Mouse (Mus musculus): ENCODE results near the gene Mycbpap.

Gene Mycbpap

DNA sequence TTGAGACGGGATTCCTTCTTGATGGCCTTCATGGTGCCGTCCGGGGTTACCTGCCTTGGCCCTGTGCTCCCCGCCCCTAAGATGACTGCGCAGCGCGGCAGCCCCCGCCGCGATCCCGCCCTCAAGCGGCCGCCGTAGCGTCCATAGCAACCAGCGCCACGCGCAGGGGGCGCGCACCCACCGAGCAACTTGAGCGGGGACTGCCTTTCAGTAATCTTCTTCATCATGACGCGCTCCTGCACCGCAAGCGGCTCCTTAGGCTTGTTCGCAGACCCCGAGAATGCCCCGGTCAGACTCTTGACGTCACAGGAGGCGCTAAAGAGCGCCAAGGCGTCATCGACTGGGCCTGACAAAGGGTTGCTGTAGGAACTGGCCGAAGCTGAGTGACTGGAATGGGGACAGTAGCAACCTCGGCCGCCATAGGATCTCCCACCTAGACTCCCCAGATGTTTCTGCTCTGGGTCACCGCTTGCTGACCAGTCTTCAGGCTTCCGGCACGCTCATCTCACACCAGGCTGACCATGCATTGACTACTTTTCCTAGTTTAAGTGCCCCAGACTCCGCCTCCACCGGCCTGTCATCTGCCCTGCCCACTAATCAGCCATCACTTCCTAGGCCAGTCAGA is at the start of gene Mycbpap:
Gene Mycbpap, minus strand, starts transcription at position 524 of the 625 bp plus-strand sequence.
- DNase-seq (ENCODE audit: low spot score), result peak; percentile 27

DNA sequence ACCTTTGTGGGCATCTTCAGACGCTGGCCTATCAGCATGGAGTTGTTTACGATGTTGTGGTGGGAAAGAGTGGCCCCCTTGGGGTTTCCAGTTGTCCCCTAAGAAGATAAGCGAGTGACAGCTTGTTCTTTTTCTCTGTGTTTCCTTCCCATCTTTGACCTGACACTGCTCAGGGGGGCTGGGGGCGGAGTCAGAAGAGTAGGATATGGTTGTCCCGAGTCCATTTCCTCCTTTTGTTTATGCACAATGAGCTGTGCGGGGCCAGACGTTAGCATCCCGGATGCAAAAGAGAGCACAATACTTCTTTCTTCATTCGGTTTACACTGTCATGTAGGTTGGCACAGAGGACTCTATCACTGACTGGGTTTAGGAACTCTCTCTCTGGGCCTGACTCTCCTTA is 49.1 kb upstream of the Mycbpap start:
- no peak for DNase-seq (ENCODE audit: low spot score)

DNA sequence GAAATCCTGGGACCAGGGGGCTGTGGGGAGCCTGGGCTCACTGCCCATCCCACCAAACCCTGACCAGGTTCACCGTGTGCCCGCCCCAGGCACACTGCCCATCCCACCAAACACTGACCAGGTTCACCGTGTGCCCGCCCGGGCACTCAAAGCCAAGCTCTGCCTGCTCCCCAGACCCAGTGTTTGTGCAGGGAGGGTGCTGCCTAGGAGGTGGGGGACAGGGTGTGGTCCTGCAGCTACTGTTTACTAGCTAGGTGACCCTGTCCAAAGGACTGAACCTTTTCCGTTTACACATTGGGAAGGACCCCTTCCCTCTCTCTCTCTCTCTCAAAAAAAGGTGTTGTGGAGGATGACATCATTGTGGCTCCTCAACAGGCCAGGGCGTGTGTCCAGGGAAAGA is 45.8 kb upstream of the Mycbpap start:
- no peak for DNase-seq (ENCODE audit: low spot score)

DNA sequence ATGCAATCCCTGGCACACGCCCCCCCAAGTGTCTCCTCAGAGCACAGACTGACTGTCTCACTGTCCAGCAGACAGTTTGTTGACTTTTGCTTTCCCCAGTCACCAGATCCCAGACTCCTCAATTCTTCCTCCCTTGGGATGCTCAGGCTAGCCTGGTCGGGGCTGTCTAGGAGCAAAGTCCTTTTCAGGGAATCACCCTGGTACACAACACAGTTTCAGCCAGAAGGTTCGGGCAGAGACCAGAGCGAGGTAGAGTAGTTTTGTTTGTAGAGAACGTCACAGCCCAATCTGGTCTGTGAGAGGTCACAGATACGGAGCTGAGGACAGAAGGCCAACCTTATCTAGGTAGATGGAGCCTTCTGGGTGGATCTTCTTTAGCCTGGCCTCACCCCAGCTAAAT is 45.0 kb upstream of the Mycbpap start:
- no peak for DNase-seq (ENCODE audit: low spot score)

DNA sequence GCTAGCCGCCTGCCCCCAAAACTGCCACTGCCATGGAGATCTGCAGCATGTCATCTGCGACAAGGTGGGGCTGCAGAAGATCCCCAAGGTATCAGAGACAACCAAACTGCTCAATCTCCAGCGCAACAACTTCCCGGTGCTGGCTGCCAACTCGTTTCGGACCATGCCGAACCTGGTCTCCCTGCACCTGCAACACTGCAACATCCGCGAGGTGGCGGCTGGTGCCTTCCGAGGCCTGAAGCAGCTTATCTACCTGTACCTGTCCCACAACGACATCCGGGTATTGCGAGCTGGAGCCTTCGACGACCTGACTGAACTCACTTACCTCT is 43.6 kb upstream of the Mycbpap start:
- DNase-seq (ENCODE audit: low spot score), result no peak

DNA sequence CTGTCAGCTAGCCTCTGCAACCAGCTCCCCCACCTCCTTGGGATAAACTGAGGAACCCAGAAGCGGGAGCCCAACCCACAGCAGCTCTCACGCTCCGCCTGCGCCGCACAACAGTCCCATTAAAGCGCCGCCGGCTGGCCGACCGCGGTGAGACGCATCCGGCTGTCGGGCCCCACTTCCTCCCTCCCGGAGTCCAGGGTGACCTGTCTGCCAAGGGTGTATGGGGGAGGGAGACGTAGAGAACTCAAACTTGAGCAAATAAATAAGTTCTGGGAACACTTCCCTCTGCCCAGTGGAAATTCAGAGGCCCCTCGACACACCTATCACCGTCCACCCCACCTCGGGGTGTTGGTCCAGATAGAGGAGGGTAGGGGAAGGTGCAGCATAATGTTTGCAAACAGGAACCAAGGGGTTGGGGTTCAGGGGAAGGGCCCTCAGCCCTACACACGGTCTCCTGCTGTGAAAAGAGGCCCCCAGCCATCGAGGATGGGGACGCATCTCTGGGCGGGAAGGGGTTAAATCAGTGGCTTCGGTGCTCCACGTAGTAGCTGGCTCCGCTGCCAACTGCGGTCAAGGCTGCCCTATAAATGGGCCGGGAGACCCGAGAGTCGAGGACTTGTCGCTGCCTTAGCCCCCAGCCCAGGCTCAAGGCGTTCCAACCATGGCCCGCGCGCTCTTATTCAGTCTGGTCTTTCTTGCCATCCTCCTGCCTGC is 43.1 kb upstream of the Mycbpap start, which contains the start of gene Chad:
Gene Chad, plus strand, starts transcription at position 611 of the 714 bp plus-strand sequence.
- no peak for DNase-seq (ENCODE audit: low spot score)

DNA sequence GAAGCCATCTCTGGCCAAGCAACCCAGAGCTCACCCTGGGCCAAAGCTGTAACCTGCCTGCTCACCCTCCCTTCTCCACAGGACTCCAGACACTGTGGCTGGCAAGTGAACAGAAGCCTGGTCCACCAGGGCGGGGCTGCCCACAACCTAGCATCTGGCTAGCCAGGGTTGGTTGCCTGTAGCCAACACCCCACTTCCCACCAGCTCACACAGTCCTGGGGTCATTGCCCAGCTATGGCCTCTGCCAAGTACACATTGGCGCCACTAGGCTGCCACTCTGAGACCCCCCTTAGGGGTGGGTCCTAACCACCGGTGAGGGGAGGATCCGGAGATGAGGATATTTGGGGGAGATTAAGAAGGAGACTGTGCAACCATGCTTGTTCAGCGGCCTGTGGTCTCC is 42.3 kb upstream of the Mycbpap start:
- no peak for DNase-seq (ENCODE audit: low spot score)

DNA sequence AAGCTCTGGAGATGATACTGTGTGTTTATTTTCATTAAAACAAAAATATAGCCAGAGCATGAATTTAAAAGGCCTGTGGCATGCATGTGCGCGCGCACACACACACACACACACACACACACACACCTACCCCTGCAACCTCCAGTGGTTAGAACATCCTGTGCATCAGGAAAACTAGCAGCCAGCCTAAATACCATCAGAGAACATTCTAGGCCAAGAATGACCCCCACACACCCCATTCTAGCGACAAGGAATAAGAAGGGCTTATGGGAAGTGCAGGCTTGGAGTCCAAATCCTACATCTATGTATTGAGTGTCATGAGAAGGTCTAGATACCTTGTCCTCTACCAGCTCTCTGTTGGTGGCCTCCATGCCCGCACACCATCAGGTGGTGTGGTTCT is 41.8 kb upstream of the Mycbpap start:
- DNase-seq (ENCODE audit: low spot score), result no peak

DNA sequence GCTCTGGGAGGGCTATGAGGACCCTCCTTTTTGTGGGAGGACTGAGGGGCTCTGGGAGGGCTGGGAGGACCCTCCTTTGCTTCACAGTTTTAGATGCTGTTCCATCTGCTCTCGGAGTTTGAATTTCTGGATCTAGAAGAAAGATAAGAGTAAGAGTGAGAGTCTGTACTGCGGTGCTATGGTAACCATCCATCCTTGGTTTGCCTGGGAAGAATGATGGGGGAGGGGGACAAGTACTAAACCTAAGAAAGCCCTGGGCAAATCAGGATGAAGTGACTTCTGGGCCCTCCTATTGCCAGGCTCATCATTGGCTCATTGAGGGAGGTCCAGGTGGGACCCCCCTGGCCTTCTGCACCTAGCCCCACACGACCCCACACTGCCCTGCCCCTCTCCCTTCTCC is 36.7 kb upstream of the Mycbpap start:
- no peak for DNase-seq (ENCODE audit: low spot score)

DNA sequence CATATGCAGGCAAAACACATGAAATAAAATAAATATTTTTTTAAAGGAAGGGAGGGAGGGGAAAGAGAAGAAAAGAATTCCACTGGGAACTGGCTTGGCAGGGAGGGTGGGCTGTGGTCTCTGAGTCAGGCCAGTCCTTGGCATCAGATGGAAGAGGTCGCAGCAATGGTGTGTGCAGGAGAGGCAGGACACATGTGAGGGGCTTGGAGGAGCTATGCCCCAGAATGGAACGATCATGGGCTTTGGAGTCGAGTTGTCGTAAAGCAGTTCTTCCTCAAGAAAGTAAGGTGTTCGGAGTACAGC is 28.9 kb upstream of the Mycbpap start:
- no peak for DNase-seq (ENCODE audit: low spot score)

DNA sequence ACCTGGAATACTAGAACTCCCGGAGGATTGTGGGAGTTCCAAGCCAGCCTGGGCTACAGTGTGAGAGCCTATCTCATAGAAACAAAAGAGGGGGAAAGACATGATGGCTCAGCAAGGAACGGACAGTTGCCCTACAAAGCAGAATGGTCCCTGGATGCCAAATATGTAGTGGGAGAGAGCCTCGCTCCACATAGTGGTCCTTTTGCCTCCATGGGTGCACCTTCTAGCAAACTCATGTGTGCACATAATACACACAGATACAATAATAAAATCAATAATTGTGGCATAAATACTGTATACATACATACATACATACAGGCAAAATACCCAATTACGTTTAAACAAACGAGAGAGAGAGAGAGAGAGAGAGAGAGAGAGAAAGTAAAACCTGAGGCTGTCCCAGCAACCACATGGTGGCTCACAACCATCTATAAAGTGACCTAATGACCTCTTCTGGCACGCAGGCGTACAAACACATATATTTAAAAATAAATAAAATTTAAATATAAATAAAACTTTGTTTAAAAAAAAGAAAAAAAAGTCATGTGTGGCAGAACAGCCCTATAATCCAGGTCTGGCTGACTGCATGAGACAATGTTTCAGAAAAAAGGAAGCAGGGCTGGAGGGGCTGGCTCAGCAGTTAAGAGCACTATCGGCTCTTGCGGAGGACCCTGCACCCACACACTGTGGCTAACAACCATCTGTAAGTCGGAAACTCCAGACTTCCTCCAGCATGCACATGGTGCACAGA is 28.3 kb upstream of the Mycbpap start:
- no peak for DNase-seq (ENCODE audit: low spot score)

DNA sequence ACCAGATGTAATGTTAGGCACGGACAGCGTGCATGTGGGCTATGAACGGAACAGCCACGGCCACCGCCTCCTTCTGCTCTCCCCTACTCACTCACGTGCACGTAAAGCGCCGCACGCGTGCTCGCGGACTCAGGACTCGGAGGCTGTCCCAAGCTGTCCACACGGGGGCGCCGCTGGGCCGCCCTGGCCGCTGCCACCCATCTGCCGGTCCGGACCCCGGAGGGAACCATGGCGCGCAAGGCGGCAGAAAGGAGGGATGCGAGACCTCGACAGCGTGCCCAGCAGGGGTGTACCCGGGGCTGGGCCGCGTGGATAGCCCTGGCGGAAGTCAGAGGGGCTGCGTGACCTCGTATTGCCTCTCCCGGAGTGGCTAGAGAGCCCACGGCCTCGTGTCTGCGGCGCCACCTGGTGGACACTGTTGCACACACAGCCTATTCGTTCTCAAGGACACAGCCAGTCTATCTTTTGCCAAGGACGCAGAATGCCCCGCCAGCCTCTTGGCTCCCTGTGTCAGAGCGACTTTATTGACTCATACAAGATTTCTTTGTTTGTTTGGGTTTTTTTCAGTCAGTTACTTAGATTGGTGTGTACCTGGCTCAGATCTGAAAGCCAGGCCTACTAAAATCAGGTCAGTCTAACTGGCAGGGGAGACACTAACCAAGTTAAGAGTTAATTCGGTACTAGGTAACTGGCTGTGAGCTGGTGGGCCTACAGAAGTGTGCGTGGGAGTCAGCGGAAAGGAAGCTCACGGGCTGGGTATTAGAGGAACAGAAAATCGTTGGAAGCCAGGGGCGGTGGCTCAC is 27.5 kb upstream of the Mycbpap start, which contains the start of gene Rsad1:
Gene Rsad1, minus strand, starts transcription at position 368 of the 803 bp plus-strand sequence.
- DNase-seq (ENCODE audit: low spot score), result peak; percentile 91

DNA sequence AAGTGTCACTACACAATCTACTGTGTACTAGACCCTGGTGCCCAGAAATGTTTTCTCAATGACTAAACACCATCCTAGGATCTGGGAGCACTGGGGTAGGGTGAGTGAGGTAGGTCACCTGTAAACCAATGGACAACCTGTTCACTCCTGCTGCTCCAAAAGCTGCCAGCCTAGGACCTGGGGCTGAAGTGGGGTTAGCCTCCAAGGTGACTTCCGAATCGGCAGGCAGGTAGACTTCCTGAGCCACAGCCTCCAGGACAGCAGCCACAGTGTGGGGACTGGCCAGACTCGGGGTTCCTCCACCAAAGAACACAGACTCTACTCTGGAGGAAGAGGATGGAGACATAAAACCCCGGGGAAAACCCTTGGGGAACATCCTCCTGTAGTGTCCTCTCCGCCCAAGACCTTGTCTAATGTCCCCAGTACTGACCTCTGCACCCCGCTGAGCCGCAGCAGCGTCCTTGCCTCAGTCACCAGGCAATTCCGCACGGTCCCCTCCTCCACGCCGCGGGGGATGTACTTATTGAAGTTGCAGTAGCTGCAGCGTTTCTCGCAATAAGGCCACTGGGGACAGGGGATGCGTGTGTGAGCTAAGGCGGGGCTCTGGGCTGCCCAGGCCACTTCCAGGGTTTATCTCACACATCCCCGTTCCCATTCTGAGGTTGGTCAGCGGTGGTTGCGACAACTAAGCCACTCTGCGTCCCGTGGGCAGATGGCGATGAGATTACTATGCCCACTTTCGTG is 26.7 kb upstream of the Mycbpap start:
- DNase-seq (ENCODE audit: low spot score), result peak; percentile 18

DNA sequence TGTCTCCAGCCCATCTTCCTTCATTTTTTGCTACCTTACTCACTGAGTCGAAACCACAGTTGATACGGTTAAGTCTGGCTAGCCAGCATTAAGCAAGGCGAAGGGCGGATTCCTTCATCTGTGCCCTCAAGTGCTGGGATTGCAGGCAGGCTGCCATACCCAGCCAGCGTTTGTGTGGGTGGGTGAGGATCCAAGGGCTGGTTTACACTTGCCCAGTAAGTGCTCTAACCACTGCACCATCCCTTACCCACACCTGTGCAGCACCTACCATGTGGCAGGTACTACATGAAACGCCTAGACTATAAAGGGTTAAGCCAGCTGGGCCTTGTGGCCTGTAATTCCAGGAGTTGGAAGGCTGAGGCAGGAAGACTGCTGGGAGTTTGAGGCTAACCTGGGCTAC is 25.7 kb upstream of the Mycbpap start:
- no peak for DNase-seq (ENCODE audit: low spot score)

DNA sequence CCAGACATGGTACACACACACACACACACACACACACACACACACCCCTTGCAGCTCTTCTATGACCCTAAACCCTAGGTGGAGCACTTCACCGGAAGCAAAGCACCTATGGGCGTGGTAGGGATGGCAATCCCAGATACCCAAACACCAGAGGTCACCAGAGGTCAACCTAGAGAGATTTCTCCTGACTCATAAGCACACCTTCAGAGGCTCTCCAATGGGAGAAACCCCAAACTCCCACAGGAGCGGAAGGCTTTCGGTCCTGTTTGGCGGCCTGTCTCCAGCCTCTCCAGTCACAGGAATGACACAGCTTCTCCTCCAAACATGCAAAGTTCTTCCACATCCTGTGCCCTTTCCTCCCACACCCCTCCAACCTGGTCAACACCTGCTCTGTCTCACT is 24.8 kb upstream of the Mycbpap start:
- no peak for DNase-seq (ENCODE audit: low spot score)

DNA sequence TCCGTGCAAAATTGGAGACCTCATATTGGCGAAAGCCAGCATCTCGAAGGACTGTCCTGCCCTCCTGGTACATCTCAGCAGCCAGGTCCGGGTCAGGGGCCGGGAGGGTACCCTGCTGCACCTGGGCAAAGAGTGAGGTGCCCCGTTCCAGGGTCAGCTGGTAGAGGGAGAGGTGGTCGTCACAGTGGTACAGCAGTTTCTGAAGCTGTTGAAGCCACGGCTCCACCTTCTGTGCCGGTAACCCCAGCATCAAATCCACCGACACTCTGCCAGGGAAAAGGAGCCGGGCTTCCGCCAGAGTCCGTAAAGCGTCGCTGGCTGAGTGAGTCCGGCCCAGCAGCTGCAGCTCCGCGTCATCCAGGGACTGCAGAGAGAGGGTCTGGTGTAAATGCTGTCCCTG is 22.9 kb upstream of the Mycbpap start:
- no peak for DNase-seq (ENCODE audit: low spot score)

DNA sequence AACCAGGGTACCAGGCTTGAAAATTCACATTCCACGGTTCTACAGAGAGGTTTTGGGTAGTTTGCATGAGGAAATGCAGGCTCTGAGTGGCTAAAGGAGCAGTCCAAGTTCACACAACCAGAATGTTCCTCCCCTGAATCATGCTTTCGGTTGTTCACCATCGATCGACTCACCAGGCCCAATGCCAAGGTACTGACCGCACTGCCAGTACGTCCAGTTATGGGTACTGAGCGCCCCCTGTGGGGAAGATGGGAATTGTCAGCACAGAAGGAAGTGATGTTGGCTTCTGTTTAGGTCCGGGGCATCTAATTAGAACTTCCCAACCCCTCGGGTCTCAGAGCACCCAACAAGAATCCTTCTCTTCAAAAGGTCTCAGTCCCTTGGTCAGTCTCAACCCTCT is 22.4 kb upstream of the Mycbpap start:
- DNase-seq (ENCODE audit: low spot score), result peak; percentile 88

DNA sequence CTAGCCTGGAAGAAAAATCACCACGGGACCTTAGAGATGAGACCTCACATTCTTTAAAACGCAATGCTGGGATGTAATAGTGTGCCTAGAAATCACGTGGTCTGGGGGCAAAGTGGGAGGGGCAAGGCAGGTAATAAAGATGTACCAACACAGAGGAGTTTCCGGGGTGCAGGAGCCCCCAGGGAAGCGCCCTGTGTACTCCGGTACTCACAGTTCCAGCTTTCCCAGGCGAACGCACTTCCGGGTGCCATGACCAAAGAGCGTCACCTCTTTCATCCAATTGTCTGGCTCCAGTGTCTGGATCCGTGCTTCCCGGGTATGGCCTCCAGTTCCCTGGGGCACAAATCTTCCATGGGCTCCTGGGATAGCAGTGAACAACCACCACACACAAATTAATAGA is 21.8 kb upstream of the Mycbpap start:
- no peak for DNase-seq (ENCODE audit: low spot score)

DNA sequence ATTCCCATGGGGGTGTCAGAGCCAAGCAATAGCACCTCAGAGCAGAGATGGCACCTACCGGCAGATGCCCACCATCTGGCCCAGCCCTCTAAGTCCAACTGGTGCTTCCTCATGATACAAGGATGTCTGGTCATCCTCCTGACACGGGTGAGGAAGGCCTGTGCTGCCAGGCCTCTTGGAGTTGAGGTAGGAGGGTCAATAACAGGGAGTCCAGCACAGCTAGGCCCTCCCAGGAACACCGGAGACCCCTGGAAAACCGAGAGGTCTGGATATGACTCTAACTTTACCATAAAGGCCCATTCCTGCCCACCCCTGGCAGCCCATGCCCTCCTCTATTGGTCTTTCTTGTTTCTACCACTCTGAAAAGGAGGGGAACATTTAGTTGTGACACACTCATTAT is 20.9 kb upstream of the Mycbpap start:
- no peak for DNase-seq (ENCODE audit: low spot score)

DNA sequence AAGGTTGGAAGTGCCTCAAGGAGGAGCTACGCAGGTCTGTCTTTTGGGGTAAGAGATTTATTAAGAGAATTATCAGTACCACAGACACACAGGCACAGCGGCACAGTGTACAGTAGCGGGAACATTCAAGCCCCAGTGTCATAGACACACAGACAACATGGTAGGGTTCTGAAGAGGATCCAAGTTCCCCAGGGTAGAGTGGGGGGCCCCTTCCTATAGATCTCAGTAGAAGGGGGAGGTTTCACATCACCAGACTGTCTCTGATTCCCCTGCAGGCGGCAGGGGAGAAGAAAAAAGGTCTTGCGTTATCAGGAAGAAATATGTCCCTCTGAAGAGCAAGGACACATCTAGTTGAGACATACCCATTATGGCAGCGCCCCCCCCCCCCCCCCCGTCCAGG is 18.2 kb upstream of the Mycbpap start:
- no peak for DNase-seq (ENCODE audit: low spot score)

DNA sequence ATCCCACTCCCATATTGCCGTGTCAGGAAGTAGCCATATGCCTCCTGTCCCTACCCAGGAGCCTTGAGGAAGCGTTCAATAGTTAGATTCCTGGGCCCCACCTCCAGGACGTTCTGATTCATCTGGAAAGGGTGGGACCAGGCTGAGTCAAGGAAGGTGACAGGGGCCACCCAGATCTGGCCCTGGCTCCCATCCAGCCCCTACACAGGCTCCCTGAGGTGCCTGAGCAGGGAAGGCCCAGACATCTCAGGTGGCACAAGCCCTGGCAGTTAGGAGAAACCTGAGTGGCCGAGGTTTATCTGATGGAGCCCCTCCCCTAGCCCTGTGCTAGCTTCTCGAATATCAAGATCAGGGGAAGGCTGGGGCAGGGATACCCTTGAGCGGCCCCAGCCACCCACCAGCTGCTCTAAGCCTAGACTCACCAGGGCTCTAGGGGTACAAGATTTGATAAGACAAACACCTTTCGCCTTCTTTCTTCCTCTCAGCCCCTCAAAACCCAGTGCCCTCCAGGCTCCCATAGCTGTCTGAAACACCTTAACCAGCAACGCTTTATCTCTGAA is 17.3 kb upstream of the Mycbpap start:
- DNase-seq (ENCODE audit: low spot score), result no peak

DNA sequence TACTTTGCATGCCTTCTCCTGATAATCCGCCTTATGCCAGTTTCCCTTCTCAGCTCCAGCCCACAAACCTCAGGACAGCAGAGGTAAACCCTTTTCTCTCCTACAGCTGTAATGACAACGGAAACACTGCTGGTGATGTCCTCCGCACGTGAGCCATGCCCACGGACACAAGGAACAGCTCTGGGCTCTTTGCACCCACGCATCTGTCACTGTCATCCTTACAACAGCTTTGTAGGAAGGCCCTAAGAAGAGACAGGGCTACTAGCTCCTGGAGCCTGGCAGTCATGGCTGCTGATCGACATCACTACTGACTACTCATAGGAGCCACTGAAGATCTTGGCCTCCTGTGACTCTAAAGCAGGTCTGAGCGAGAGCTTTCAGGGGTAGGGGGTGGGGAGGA is 11.6 kb upstream of the Mycbpap start:
- DNase-seq (ENCODE audit: low spot score), result no peak
